Mouse (Mus musculus) spleen, adult 2 months (tissue): Measurements from ENCODE around the gene Prmt7.

ENCODE experiments used
- CTCF ChIP-seq: fragments of 200-500 bp; IDR thresholded peaks from 2 replicates; pipeline ENCODE4 v1.5.1; 2011; ENCODE audit warnings: mild to moderate bottlenecking, inconsistent platforms; ENCODE audit not compliant: insufficient read depth, insufficient read length, insufficient replicate concordance; ENCODE audit errors: extremely low read depth
- POLR2A ChIP-seq: fragments of 200-500 bp; IDR thresholded peaks from 2 replicates; pipeline ENCODE4 v1.6.1; 2011; ENCODE audit warnings: low read depth, low read length, inconsistent platforms

DNA sequence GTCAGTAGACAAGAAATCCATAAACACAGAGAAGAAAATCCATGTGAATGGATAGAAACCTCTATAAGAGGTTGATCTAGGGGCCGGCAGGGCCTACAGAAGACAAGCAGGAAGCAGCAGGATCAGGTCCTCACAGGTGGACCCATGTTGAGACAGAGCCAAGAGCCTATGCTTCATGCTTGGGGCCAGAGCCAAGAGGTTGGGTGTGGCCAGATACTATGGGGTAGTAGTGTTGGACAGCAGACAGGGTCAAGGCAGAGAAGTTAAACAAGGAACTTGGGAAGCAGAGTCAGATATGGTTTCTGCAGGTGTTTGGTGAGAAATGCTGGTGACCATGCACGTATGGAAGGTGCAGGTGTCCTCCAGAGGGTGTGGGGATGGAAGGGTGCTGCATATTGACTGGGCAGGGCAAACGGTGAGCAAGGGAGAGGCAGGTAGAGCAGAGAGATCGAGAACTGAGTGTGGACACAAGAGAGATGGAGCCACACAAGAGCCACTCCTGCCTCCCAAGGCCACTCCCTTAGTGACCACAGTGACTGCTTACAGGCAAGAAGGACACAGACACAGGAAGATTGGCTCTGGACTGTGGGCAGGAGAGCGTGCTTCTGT is 66.1 kb downstream of the Prmt7 start:
- TF ChIP-seq CTCF (no peak), POLR2A (no peak)
